Mouse (Mus musculus) stomach, postnatal 0 days (tissue): Measurements from ENCODE around the gene Mat2a. TPM values are rescaled to one million over a fixed set of nuclear protein-coding genes. Genes with fewer than 3 reads are reported as not detected.

Experiments
- ATAC-seq: fragments of 200-750 bp; cut with Nextera tagmentation; 2 replicates; pipeline ENCODE4 v1.8.0; 2017; ENCODE audit not compliant: low FRiP score, low TSS enrichment
- DNase-seq: peaks from one replicate; pipeline ENCODE4 v3.0.0-alpha.2; 2016; ENCODE audit warnings: low spot score
- H3K27ac ChIP-seq: fragments of 300-500 bp; sonication (generic); replicated peaks from 2 replicates; pipeline ENCODE4 v1.5.1; 2014; ENCODE audit warnings: mild to moderate bottlenecking, control low read depth
- H3K27me3 ChIP-seq: fragments of 300-500 bp; sonication (generic); 2 replicates; pipeline ENCODE4 v1.6.1; 2014; ENCODE audit warnings: low read length; ENCODE audit not compliant: control insufficient read depth, insufficient read depth
- H3K36me3 ChIP-seq: fragments of 300-500 bp; sonication (generic); 2 replicates; pipeline ENCODE4 v1.6.1; 2014; ENCODE audit warnings: low read length, mixed read lengths; ENCODE audit not compliant: control insufficient read depth, insufficient read depth
- H3K4me1 ChIP-seq: fragments of 300-500 bp; sonication (generic); replicated peaks from 2 replicates; pipeline ENCODE4 v1.6.1; 2014; ENCODE audit warnings: antibody characterized with exemption; ENCODE audit not compliant: control insufficient read depth, insufficient read depth
- H3K4me2 ChIP-seq: fragments of 300-500 bp; sonication (generic); replicated peaks from 2 replicates; pipeline ENCODE4 v1.6.1; 2014; ENCODE audit warnings: low read depth, mild to moderate bottlenecking, control low read depth, moderate library complexity
- H3K4me3 ChIP-seq: fragments of 300-500 bp; sonication (generic); 2 replicates; pipeline ENCODE4 v1.5.1; 2014; ENCODE audit warnings: low read depth, low read length, control low read depth
- H3K9ac ChIP-seq: fragments of 300-500 bp; sonication (generic); 2 replicates; pipeline ENCODE4 v1.6.1; 2014; ENCODE audit warnings: mild to moderate bottlenecking, low read length, control low read depth, mixed read lengths
- H3K9me3 ChIP-seq: fragments of 300-500 bp; sonication (generic); 2 replicates; pipeline ENCODE4 v1.6.1; 2016; ENCODE audit warnings: low read length; ENCODE audit not compliant: control insufficient read depth
- CTCF ChIP-seq: IDR thresholded peaks from 2 replicates; pipeline ENCODE4 v1.5.1; 2016; ENCODE audit warnings: antibody characterized with exemption, low read depth, mild to moderate bottlenecking, moderate library complexity
- EP300 ChIP-seq: optimal IDR thresholded peaks from 2 replicates; pipeline ENCODE3; 2016; ENCODE audit warnings: antibody characterized with exemption
- WGBS: fragments of 180-500 bp; shearing (Covaris S2); extraction: QIAGEN DNeasy Blood & Tissue Kit; methylation state at CpG from one replicate; pipeline ENCODE4 v1.1.7; 2014; 5-methylcytosine and 5-hydroxymethylcytosine counted together
- polyA plus RNA-seq: library from polyadenylated mRNA; unstranded; fragments of >200 nt; fragmentation: Nextera tagmentation; extraction: Ambion mirVana; gene quantifications from 2 replicates; pipeline ENCODE4 v1.2.1, GENCODE M21; 2015

Mat2a gene
- polyA plus RNA-seq, 1 experiment from 2014 or later: 143 TPM

DNA sequence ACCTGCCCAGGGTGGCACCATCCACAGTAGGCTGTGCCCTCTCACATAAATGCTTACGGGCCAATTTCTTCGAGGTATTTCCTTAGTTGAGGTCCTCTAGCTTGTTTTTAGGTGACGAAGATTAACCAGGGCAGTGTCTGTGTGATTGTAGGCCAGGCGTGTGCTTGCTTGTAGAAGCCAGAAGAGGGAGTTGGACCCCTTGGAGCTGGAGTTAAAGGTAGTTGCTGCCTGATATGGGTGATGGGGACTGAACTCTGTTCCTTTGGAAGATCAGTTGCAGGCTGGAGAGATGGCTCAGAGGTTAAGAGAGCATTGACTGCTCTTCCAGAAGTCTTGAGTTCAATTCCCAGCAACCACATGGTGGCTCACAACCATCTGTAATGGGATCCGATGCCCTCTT is 24.2 kb downstream of the Mat2a start:
- no peaks in the 10 kb centered on the region for H3K4me1 ChIP-seq
- H3K9ac ChIP-seq: peak overlapping the region; percentile 81
- WGBS: 80% methylated on average over 5 of the region's 5 CpGs
- H3K27ac ChIP-seq: no peak overlapping the region
- no peaks in the 10 kb centered on the region for H3K27me3 ChIP-seq
- peaks cover 12% of the 10 kb centered on the region; the same call in 1 of the 2 replicates for H3K36me3 ChIP-seq
- H3K4me3 ChIP-seq: peak overlapping the region; percentile 72
- H3K4me2 ChIP-seq: peak overlapping the region; percentile 66
- DNase-seq (no peak), ATAC-seq (no peak)
- TF ChIP-seq EP300 (no peak), CTCF (peak; percentile 39)
- H3K9me3 ChIP-seq: no peaks in the 10 kb centered on the region

DNA sequence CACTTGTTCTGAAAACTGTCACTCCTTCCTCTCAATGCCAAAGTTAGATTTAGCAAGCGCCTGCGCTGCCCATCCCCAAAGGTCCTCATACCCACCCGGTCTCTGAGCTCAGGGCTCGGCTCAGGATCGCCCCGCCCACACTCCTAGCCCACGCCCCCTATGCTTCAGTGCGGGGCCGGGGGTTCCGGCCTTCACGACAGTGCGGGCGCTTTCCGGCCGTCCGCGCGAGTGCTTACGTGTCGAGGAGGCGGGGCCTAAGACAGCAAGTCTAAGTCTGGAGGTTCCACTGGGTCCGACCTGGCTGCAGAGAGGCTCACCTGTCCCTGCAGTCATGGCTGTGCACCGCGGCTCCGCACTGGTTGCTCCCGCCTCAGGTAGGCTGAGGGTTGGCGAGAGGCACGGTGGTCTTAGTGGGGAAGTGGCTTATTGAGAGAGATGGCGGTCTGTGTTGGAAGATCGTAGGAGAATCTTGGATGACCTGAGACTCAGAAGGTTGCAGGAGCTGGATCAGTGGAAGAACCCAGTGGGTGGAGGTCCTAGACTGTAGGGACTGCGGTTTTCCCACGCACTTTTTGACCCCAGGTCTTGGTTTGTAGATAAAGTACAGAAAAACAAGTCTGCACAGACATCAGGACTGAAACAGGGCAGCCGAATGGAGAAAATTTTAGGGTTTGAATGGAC is 25.1 kb downstream of the Mat2a start, which contains the start of gene Ggcx:
Gene Ggcx (plus strand): TSS at position 233 of the 681 bp plus-strand sequence.
- H3K4me1 ChIP-seq: no peaks in the 10 kb centered on the region
- H3K4me2 ChIP-seq: peak within 1 kb of the TSS; percentile 66
- H3K27me3 ChIP-seq: no peaks in the 10 kb centered on the region
- ATAC-seq (peak; percentile 96), DNase-seq (peak; percentile 97)
- peak within 1 kb of the TSS; percentile 72 for H3K4me3 ChIP-seq
- TF ChIP-seq CTCF: peak; percentile 38; the same call in 1 of the 2 replicates
- no peak for TF ChIP-seq EP300
- H3K9ac ChIP-seq: peak within 1 kb of the TSS; percentile 81
- H3K27ac ChIP-seq: peak within 1 kb of the TSS; percentile 70
- WGBS: under 1% methylated on average over 33 of the region's 33 CpGs
- peaks cover 10% of the 10 kb centered on the region; the same call in 1 of the 2 replicates for H3K36me3 ChIP-seq
- H3K9me3 ChIP-seq: no peaks in the 10 kb centered on the region

DNA sequence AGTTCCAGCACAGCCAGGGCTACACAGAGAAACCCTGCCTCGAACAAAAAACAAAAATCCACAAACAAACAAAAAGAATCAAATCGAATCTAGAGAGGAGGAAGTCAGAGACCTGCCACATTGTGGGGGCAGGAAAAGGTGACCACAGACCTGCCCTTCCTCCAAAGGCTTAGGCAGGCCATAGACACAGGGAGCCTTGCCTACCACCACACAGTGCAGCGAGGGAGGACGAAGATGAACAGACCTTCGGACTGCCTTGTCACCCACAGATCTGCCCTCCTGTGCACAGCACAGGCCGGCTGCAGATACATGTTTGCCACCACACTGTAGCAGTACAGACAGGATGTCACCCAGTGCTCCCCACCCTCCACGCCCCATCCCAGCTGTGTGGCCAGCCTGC is 28.8 kb downstream of the Mat2a start:
- TF ChIP-seq CTCF (no peak), EP300 (no peak)

DNA sequence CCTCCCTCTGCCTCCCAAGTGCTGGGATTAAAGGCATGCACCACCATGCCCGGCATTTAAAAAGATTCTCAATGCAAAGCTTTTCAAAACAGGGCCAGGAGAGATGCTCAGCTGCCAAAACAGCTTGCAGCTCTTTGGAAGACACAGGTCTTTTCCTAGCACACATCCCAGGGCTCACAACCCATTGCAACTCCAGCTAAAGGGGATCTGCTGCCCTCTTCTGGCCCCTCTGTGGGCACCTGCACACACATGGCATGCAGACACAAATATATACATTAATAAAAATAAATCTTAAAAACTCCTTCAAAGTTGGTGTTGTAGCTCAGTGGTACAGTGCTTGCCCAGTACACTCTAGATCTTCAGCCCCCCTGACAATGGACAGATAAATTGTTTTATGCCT is 29.4 kb downstream of the Mat2a start:
- no peak for TF ChIP-seq EP300
- TF ChIP-seq CTCF: peak; percentile 36; the same call in 1 of the 2 replicates
- ATAC-seq (no peak), DNase-seq (no peak)
- no peaks in the 10 kb centered on the region for H3K36me3 ChIP-seq
- H3K27ac ChIP-seq: no peak overlapping the region
- H3K9me3 ChIP-seq: no peaks in the 10 kb centered on the region
- H3K4me2 ChIP-seq: no peak overlapping the region
- no peaks in the 10 kb centered on the region for H3K4me1 ChIP-seq
- no peaks in the 10 kb centered on the region for H3K27me3 ChIP-seq
- WGBS: 29% methylated on average over 1 of the region's 1 CpGs
- H3K9ac ChIP-seq: no peak overlapping the region
- no peak overlapping the region for H3K4me3 ChIP-seq

More for the DNA sequence above, 28.8 kb downstream of the Mat2a start:
- no peak for ATAC-seq
- H3K4me1 ChIP-seq: no peaks in the 10 kb centered on the region
- no peak overlapping the region for H3K4me3 ChIP-seq
- H3K27me3 ChIP-seq: no peaks in the 10 kb centered on the region
- 87% methylated on average over 7 of the region's 7 CpGs for WGBS
- no peaks in the 10 kb centered on the region for H3K36me3 ChIP-seq
- no peak overlapping the region for H3K9ac ChIP-seq
- no peak for DNase-seq
- H3K27ac ChIP-seq: no peak overlapping the region
- no peak overlapping the region for H3K4me2 ChIP-seq
- no peaks in the 10 kb centered on the region for H3K9me3 ChIP-seq

DNA sequence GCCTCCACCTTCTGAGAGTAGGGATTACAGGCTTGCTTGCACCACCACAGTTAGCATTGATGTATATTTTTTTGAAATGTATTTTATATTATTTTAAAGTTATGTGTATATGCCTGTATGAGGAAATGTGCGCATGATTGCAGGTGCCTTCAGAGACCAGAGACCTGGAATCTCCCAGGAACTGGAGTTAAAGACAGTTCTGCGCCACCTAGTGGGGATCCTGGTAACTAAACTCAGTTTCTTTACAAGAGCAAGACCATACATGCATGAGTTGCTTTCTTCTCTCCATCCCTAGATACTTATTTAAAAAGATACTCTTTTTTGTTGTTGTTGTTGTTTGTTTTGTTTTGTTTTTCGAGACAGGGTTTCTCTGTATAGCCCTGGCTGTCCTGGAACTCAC is 29.8 kb downstream of the Mat2a start:
- Histone ChIP-seq H3K9ac (no peak overlapping the region), H3K9me3 (no peaks in the 10 kb centered on the region), H3K4me2 (no peak overlapping the region), H3K4me3 (no peak overlapping the region), H3K4me1 (no peaks in the 10 kb centered on the region), H3K27me3 (no peaks in the 10 kb centered on the region), H3K27ac (no peak overlapping the region), H3K36me3 (no peaks in the 10 kb centered on the region)
- 11% methylated on average over 3 of the region's 3 CpGs for WGBS
- DNase-seq (peak; percentile 75), ATAC-seq (no peak)
- TF ChIP-seq EP300: no peak
- peak; percentile 77 for TF ChIP-seq CTCF

DNA sequence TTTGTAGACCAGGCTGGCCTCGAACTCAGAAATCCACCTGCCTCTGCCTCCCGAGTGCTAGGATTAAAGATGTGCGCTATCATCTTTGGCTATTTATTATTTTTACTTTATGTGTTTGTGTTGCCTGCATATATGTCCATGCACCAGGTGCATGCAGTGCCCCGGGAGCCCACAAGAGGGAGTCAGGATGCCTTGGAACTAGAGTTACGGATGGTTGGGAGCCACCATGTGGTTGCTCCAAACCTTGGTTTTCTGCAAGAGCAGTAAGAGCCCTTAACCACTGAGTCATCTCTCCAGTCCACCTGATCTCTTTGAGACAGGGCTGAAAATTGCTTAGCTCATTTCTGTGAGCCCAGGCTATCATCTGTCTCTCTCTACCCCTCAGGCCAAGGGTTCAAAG is 32.2 kb downstream of the Mat2a start:
- no peaks in the 10 kb centered on the region for H3K27me3 ChIP-seq
- ATAC-seq: peak; percentile 83
- no peak overlapping the region for H3K4me3 ChIP-seq
- no peak overlapping the region for H3K9ac ChIP-seq
- H3K4me2 ChIP-seq: no peak overlapping the region
- H3K9me3 ChIP-seq: no peaks in the 10 kb centered on the region
- no peaks in the 10 kb centered on the region for H3K4me1 ChIP-seq
- TF ChIP-seq EP300: no peak
- peak; percentile 99 for TF ChIP-seq CTCF
- DNase-seq: peak; percentile 95
- H3K36me3 ChIP-seq: no peaks in the 10 kb centered on the region
- H3K27ac ChIP-seq: no peak overlapping the region
- WGBS: 0% methylated on average over 5 of the region's 5 CpGs
